Mouse (Mus musculus): ENCODE results near the gene Adarb1. TPM values are rescaled to one million over a fixed set of nuclear protein-coding genes. Genes with fewer than 3 reads are reported as not detected.

Gene Adarb1
- total RNA-seq (2021), result 1 to 10 TPM; 6.6 to 8.9 TPM
- long read RNA-seq, experiment 1, full-length matches to known transcripts, result 3 of 7 reads
- long read RNA-seq, experiment 1, partial matches to known transcripts, result 4 of 7 reads
- long read RNA-seq, experiment 1, other reads (novel, unspliced or antisense), result 0 of 7 reads
- long read RNA-seq, experiment 2, full-length matches to known transcripts, result 1 of 7 reads
- long read RNA-seq, experiment 2, partial matches to known transcripts, result 1 of 7 reads
- long read RNA-seq, experiment 2, other reads (novel, unspliced or antisense), result 5 of 7 reads

GRCm38 (mm10) chr10:77418138-77418537 is at the start of gene Adarb1:
TSS of gene Adarb1 (minus strand) at chr10:77418270.
- intact Hi-C loops (cut with DNase I), result loop anchor here (2.0 to 10.0 kb wide), 4 partner anchors 36 to 167 kb away; partner anchors contain the start of gene Pttg1ip
- DNase-seq, result peak; percentile 95
- no peak for TF ChIP-seq CTCF (IDR thresholded peaks at IDR 0.05)
- H3K27ac ChIP-seq, result peak within 1 kb of the TSS; percentile 88
- H3K4me3 ChIP-seq, result peak within 1 kb of the TSS; percentile 96

GRCm38 (mm10) chr10:77467407-77467806 is 49.3 kb upstream of the Adarb1 start:
- intact Hi-C loops (cut with DNase I), result no loop called here
- no peak for DNase-seq
- no peak overlapping the region for H3K27ac ChIP-seq
- TF ChIP-seq CTCF (IDR thresholded peaks at IDR 0.05), result no peak
- H3K4me3 ChIP-seq, result no peak overlapping the region

GRCm38 (mm10) chr10:77465902-77466301 is 47.8 kb upstream of the Adarb1 start:
- H3K4me3 ChIP-seq, result no peak overlapping the region
- intact Hi-C loops (cut with DNase I), result no loop called here
- no peak for DNase-seq
- no peak for TF ChIP-seq CTCF (IDR thresholded peaks at IDR 0.05)
- no peak overlapping the region for H3K27ac ChIP-seq

- H3K27ac ChIP-seq, result peak overlapping the region; percentile 16; the same call in 1 of the 2 replicates
- no peak for TF ChIP-seq CTCF (IDR thresholded peaks at IDR 0.05)
- DNase-seq, result peak; percentile 50
- intact Hi-C loops (cut with DNase I), result no loop called here
- no peak overlapping the region for H3K4me3 ChIP-seq
Observed at GRCm38 (mm10) chr10:77464181-77464936, 46.3 kb upstream of the Adarb1 start.

- TF ChIP-seq CTCF (IDR thresholded peaks at IDR 0.05), result no peak
- H3K27ac ChIP-seq, result no peak overlapping the region
- H3K4me3 ChIP-seq, result no peak overlapping the region
- no peak for DNase-seq
- intact Hi-C loops (cut with DNase I), result no loop called here
Observed at GRCm38 (mm10) chr10:77461161-77461560, 43.1 kb upstream of the Adarb1 start.

GRCm38 (mm10) chr10:77457701-77458100 is 39.6 kb upstream of the Adarb1 start:
- intact Hi-C loops (cut with DNase I), result no loop called here
- TF ChIP-seq CTCF (IDR thresholded peaks at IDR 0.05), result no peak
- no peak for DNase-seq
- H3K4me3 ChIP-seq, result no peak overlapping the region
- H3K27ac ChIP-seq, result no peak overlapping the region

- Histone ChIP-seq H3K4me3 (no peak overlapping the region), H3K27ac (peak overlapping the region; percentile 79)
- intact Hi-C loops (cut with DNase I), result no loop called here
- no peak for TF ChIP-seq CTCF (IDR thresholded peaks at IDR 0.05)
- DNase-seq, result peak; percentile 81
Observed at GRCm38 (mm10) chr10:77456507-77456906, 38.4 kb upstream of the Adarb1 start.

GRCm38 (mm10) chr10:77455251-77456010 is 37.4 kb upstream of the Adarb1 start:
- intact Hi-C loops (cut with DNase I), result no loop called here

GRCm38 (mm10) chr10:77454795-77455194 is 36.7 kb upstream of the Adarb1 start:
- intact Hi-C loops (cut with DNase I), result no loop called here
- TF ChIP-seq CTCF (IDR thresholded peaks at IDR 0.05), result no peak
- Histone ChIP-seq H3K4me3 (no peak overlapping the region), H3K27ac (peak overlapping the region; percentile 79)
- DNase-seq, result no peak

More at GRCm38 (mm10) chr10:77455251-77456010, 37.4 kb upstream of the Adarb1 start:
- H3K27ac ChIP-seq, result peak overlapping the region; percentile 79
- TF ChIP-seq CTCF (IDR thresholded peaks at IDR 0.05), result no peak
- no peak overlapping the region for H3K4me3 ChIP-seq
- DNase-seq, result no peak

GRCm38 (mm10) chr10:77451822-77452221 is 33.8 kb upstream of the Adarb1 start:
- TF ChIP-seq CTCF (IDR thresholded peaks at IDR 0.05), result no peak
- H3K27ac ChIP-seq, result no peak overlapping the region
- DNase-seq, result no peak
- intact Hi-C loops (cut with DNase I), result no loop called here
- H3K4me3 ChIP-seq, result no peak overlapping the region

GRCm38 (mm10) chr10:77450159-77450464 is 32.0 kb upstream of the Adarb1 start:
- no peak overlapping the region for H3K4me3 ChIP-seq
- intact Hi-C loops (cut with DNase I), result no loop called here

GRCm38 (mm10) chr10:77449315-77450158 is 31.5 kb upstream of the Adarb1 start:
- Histone ChIP-seq H3K27ac (peak overlapping the region; percentile 57), H3K4me3 (peak overlapping the region; percentile 58)
- peak; percentile 38 for DNase-seq
- intact Hi-C loops (cut with DNase I), result no loop called here
- no peak for TF ChIP-seq CTCF (IDR thresholded peaks at IDR 0.05)

More at GRCm38 (mm10) chr10:77450159-77450464, 32.0 kb upstream of the Adarb1 start:
- DNase-seq, result no peak
- peak overlapping the region; percentile 57 for H3K27ac ChIP-seq
- TF ChIP-seq CTCF (IDR thresholded peaks at IDR 0.05), result no peak
